Mouse (Mus musculus) E14TG2a.4 (cell line): Measurements from ENCODE around the gene Pycr2.
A peak's percentile ranks its signal among the peaks of the same experiment; 100 is the strongest.

Experiments
- CTCF ChIP-seq: conservative IDR thresholded peaks from 2 replicates; pipeline ENCODE4 v1.5.1; 2014; ENCODE audit warnings: low read length
- POU5F1 ChIP-seq: IDR thresholded peaks from 2 replicates; pipeline ENCODE4 v1.6.1; 2014; ENCODE audit warnings: low read length, borderline replicate concordance

DNA sequence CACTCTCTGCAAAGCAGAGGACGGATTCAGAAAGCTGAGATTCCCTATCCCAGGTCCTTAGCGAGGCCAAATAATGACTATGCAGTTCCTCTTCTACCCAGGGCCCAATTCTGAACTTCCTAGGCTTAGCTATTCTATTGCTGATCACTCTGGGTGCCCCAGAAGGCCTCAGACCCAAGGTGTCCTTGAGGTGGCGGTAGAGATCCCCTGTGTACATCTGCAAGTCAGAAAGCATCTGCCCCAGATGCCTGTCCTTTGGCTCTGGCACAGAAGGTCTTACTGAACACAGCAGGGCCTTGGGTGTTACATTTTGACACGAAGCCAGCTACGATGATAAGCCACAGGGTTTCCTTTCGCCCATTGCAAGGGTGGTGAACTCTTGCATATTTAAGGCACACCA, 14.3 kb upstream of the Pycr2 start:
- peak; percentile 55 for TF ChIP-seq CTCF
- no peak for TF ChIP-seq POU5F1
